Mouse (Mus musculus) heart, adult 10 weeks (tissue): Measurements from ENCODE around the gene Lgals7. TPM values are rescaled to one million over a fixed set of nuclear protein-coding genes. Genes with fewer than 3 reads are reported as not detected.

ENCODE experiments used
- polyA plus RNA-seq: library from polyadenylated mRNA; stranded (reverse); fragments of 350-450 nt; fragmentation: Illumina TruSeq; extraction: RNeasy Lipid Tissue Mini Kit (QIAGEN cat#74804); gene quantifications from one replicate; pipeline ENCODE4 v1.2.3, GENCODE M21; 2014; ENCODE audit warnings: low read depth, low replicate concordance

The Lgals7 gene
- 1.3 TPM for polyA plus RNA-seq

GRCm38 (mm10) chr7:28863540-28863939 is at the start of gene Lgals7:
Gene Lgals7, plus strand, starts transcription at chr7:28863853.

GRCm38 (mm10) chr7:28824941-28825685 is 38.5 kb upstream of the Lgals7 start, which contains the start of gene Ech1:
Gene Ech1, plus strand, starts transcription at chr7:28825217.

GRCm38 (mm10) chr7:28833723-28834347 is 29.8 kb upstream of the Lgals7 start, which contains the start of gene Lgals4:
Gene Lgals4, plus strand, starts transcription at chr7:28833854.

GRCm38 (mm10) chr7:28881199-28881598 is 17.5 kb downstream of the Lgals7 start, which contains the start of gene Capn12:
Gene Capn12, plus strand, starts transcription at chr7:28881422.

Other genes starting within 250 kb of the Lgals7 start
- not detected for gene Acp7, start 232.5 kb upstream of the Lgals7 start, polyA plus RNA-seq
- gene Fbxo27, start 171.0 kb upstream of the Lgals7 start, polyA plus RNA-seq, result 0.76 TPM
- 1.4 TPM for gene Fbxo17, start 147.0 kb upstream of the Lgals7 start, polyA plus RNA-seq
- gene Mrps12, start 122.0 kb upstream of the Lgals7 start, polyA plus RNA-seq, result 85.7 TPM
- 13.4 TPM for gene Sars2, start 121.9 kb upstream of the Lgals7 start, polyA plus RNA-seq
- gene Ccer2, start 107.7 kb upstream of the Lgals7 start, polyA plus RNA-seq, result not detected
- 109 TPM for gene Sirt2, start 97.1 kb upstream of the Lgals7 start, polyA plus RNA-seq
- gene Nfkbib, start 96.3 kb upstream of the Lgals7 start, polyA plus RNA-seq, result 32.4 TPM
- gene Rinl, start 74.9 kb upstream of the Lgals7 start, polyA plus RNA-seq, result 2.2 TPM
- gene Hnrnpl, start 55.3 kb upstream of the Lgals7 start, polyA plus RNA-seq, result 198 TPM
- 2,567 TPM for gene Ech1, start 38.6 kb upstream of the Lgals7 start, polyA plus RNA-seq
- 109 TPM for gene Lgals4, start 30.0 kb upstream of the Lgals7 start, polyA plus RNA-seq
- 1.0 TPM for gene Capn12, start 17.6 kb downstream of the Lgals7 start, polyA plus RNA-seq
- 91.4 TPM for gene Actn4, start 98.5 kb downstream of the Lgals7 start, polyA plus RNA-seq
- 233 TPM for gene Eif3k, start 118.0 kb downstream of the Lgals7 start, polyA plus RNA-seq
- gene Map4k1, start 118.2 kb downstream of the Lgals7 start, polyA plus RNA-seq, result 2.0 TPM